Mouse (Mus musculus) erythroblast, embryonic 14.5 days (primary cell): ENCODE data around the gene Ctdspl.

ENCODE experiments used
- GATA1 ChIP-seq: IDR thresholded peaks from 2 replicates; pipeline ENCODE4 v1.6.1; 2012; ENCODE audit warnings: low read length, inconsistent platforms, mixed read lengths
- TAL1 ChIP-seq: IDR thresholded peaks from 3 replicates; pipeline ENCODE4 v1.6.1; 2012; ENCODE audit warnings: low read length, inconsistent platforms, mixed read lengths

GRCm38 (mm10) chr9:119091581-119092310, 165.5 kb downstream of the Ctdspl start:
- TF ChIP-seq TAL1 (no peak), GATA1 (no peak)
